Mouse (Mus musculus) ES-E14 (cell line): Measurements from ENCODE around the gene Dhdh.

Experiments
- HCFC1 ChIP-seq: IDR thresholded peaks from 2 replicates; pipeline ENCODE4 v1.6.1; 2012; ENCODE audit warnings: low read length, inconsistent platforms, borderline replicate concordance; ENCODE audit not compliant: insufficient read depth
- ZC3H11A ChIP-seq: IDR thresholded peaks from 2 replicates; pipeline ENCODE4 v1.6.1; 2012; ENCODE audit warnings: low read depth, mild to moderate bottlenecking, inconsistent platforms, low read length, borderline replicate concordance
- ZNF384 ChIP-seq: IDR thresholded peaks from 2 replicates; pipeline ENCODE4 v1.6.1; 2012; ENCODE audit warnings: low read depth, low read length, inconsistent platforms

- TF ChIP-seq ZC3H11A = no peak
- TF ChIP-seq HCFC1 = peak; percentile 83
- no peak for TF ChIP-seq ZNF384
Observed at GRCm38 (mm10) chr7:45466283-45467089, 22.1 kb downstream of the Dhdh start, which contains the start of gene Bax.
